Mouse (Mus musculus): Measurements from ENCODE around the gene Slc7a11.
"Not testable (repeated sequence)": the region's sequence is repeated elsewhere in the genome, so short reads cannot be mapped to it uniquely, and the experiment has no call there.

Gene Slc7a11

GRCm38 (mm10) chr3:50443421-50443916 is at the start of gene Slc7a11:
Gene Slc7a11 (minus strand): TSS chr3:50443614.
- no peak for DNase-seq (ENCODE audit: low read depth, low spot score)

GRCm38 (mm10) chr3:50491678-50492077 is 48.3 kb upstream of the Slc7a11 start:
- DNase-seq (ENCODE audit: low read depth, low spot score): no peak

- DNase-seq (ENCODE audit: low read depth, low spot score): no peak
Measured at GRCm38 (mm10) chr3:50484076-50484475, 40.7 kb upstream of the Slc7a11 start.

- no peak for DNase-seq (ENCODE audit: low read depth, low spot score)
Measured at GRCm38 (mm10) chr3:50462223-50462622, 18.8 kb upstream of the Slc7a11 start.

- DNase-seq (ENCODE audit: low read depth, low spot score): no peak
Measured at GRCm38 (mm10) chr3:50457136-50457535, 13.7 kb upstream of the Slc7a11 start.

GRCm38 (mm10) chr3:50456564-50456963 is 13.2 kb upstream of the Slc7a11 start:
- no peak for DNase-seq (ENCODE audit: low read depth, low spot score)

GRCm38 (mm10) chr3:50456023-50456422 is 12.6 kb upstream of the Slc7a11 start:
- DNase-seq (ENCODE audit: low read depth, low spot score): no peak

GRCm38 (mm10) chr3:50445050-50445775 is 1.8 kb upstream of the Slc7a11 start:
- DNase-seq (ENCODE audit: low read depth, low spot score): no peak

- DNase-seq (ENCODE audit: low read depth, low spot score): no peak
Measured at GRCm38 (mm10) chr3:50443942-50444341, 528 bp upstream of the Slc7a11 start.

GRCm38 (mm10) chr3:50442341-50443292 is 797 bp downstream of the Slc7a11 start:
- DNase-seq (ENCODE audit: low read depth, low spot score): no peak

- no peak for DNase-seq (ENCODE audit: low read depth, low spot score)
Measured at GRCm38 (mm10) chr3:50441330-50441729, 2.1 kb downstream of the Slc7a11 start.

GRCm38 (mm10) chr3:50440409-50440808 is 3.0 kb downstream of the Slc7a11 start:
- DNase-seq (ENCODE audit: low read depth, low spot score): no peak

- no peak for DNase-seq (ENCODE audit: low read depth, low spot score)
Measured at GRCm38 (mm10) chr3:50439429-50439828, 4.0 kb downstream of the Slc7a11 start.

GRCm38 (mm10) chr3:50438520-50439253 is 4.7 kb downstream of the Slc7a11 start:
- DNase-seq (ENCODE audit: low read depth, low spot score): no peak

- DNase-seq (ENCODE audit: low read depth, low spot score): not testable (repeated sequence)
Measured at GRCm38 (mm10) chr3:50438081-50438480, 5.3 kb downstream of the Slc7a11 start.

- DNase-seq (ENCODE audit: low read depth, low spot score): not testable (repeated sequence)
Measured at GRCm38 (mm10) chr3:50436409-50436808, 7.0 kb downstream of the Slc7a11 start.

GRCm38 (mm10) chr3:50433831-50434230 is 9.6 kb downstream of the Slc7a11 start:
- no peak for DNase-seq (ENCODE audit: low read depth, low spot score)

- no peak for DNase-seq (ENCODE audit: low read depth, low spot score)
Measured at GRCm38 (mm10) chr3:50430811-50431210, 12.6 kb downstream of the Slc7a11 start.

GRCm38 (mm10) chr3:50421480-50422277 is 21.7 kb downstream of the Slc7a11 start:
- no peak for DNase-seq (ENCODE audit: low read depth, low spot score)

- DNase-seq (ENCODE audit: low read depth, low spot score): no peak
Measured at GRCm38 (mm10) chr3:50419161-50419560, 24.3 kb downstream of the Slc7a11 start.

- DNase-seq (ENCODE audit: low read depth, low spot score): no peak
Measured at GRCm38 (mm10) chr3:50406771-50407170, 36.6 kb downstream of the Slc7a11 start.
